Mouse (Mus musculus) lung, embryonic 15.5 days (tissue): ENCODE measurements at regions not wholly inside any gene's neighbourhood (a gene's known extent, or its start where the extent isn't known, plus 50 kb on each side); places are given as distances from the start of the nearest gene placed in this dataset.
"Not testable (repeated sequence)": the region's sequence is repeated elsewhere in the genome, so short reads cannot be mapped to it uniquely, and the experiment has no call there.

ENCODE experiments used
- ATAC-seq: fragments of 200-750 bp; cut with Nextera tagmentation; 2 replicates; pipeline ENCODE4 v1.8.0; 2017; ENCODE audit warnings: moderate number of reproducible peaks, borderline replicate concordance; ENCODE audit not compliant: low FRiP score, low TSS enrichment; ENCODE audit errors: extremely low read depth
- H3K27ac ChIP-seq: fragments of 300-500 bp; sonication (generic); 2 replicates; pipeline ENCODE4 v1.5.1; 2015; ENCODE audit warnings: moderate library complexity, mild to moderate bottlenecking, inconsistent platforms
- H3K27me3 ChIP-seq: fragments of 300-500 bp; sonication (generic); 2 replicates; pipeline ENCODE4 v1.6.1; 2015; ENCODE audit warnings: inconsistent platforms
- H3K36me3 ChIP-seq: fragments of 300-500 bp; sonication (generic); 2 replicates; pipeline ENCODE4 v1.6.1; 2015; ENCODE audit warnings: inconsistent platforms
- H3K4me1 ChIP-seq: fragments of 300-500 bp; sonication (generic); 2 replicates; pipeline ENCODE4 v1.6.1; 2015; ENCODE audit warnings: inconsistent platforms
- H3K4me2 ChIP-seq: fragments of 300-500 bp; sonication (generic); 2 replicates; pipeline ENCODE4 v1.6.1; 2015; ENCODE audit warnings: inconsistent platforms, mild to moderate bottlenecking, moderate library complexity
- H3K4me3 ChIP-seq: fragments of 300-500 bp; sonication (generic); 2 replicates; pipeline ENCODE4 v1.5.1; 2015; ENCODE audit warnings: mild to moderate bottlenecking, inconsistent platforms
- H3K9ac ChIP-seq: fragments of 300-500 bp; sonication (generic); 2 replicates; pipeline ENCODE4 v1.6.1; 2015; ENCODE audit warnings: inconsistent platforms
- H3K9me3 ChIP-seq: fragments of 300-500 bp; sonication (generic); 2 replicates; pipeline ENCODE4 v1.6.1; 2016; ENCODE audit warnings: inconsistent platforms
- WGBS: fragments of 180-500 bp; shearing (Covaris S2); methylation state at CpG from one replicate; pipeline ENCODE4 v1.1.7; 2015; 5-methylcytosine and 5-hydroxymethylcytosine counted together

GRCm38 (mm10) chr9:15420677-15421076 is 63.1 kb upstream of the Cep295 start:
- H3K27me3 ChIP-seq: no peaks in the 10 kb centered on the region
- no peak overlapping the region for H3K27ac ChIP-seq
- H3K9ac ChIP-seq: no peak overlapping the region
- no peaks in the 10 kb centered on the region for H3K36me3 ChIP-seq
- 38% methylated on average over 4 of the region's 4 CpGs for WGBS
- no peaks in the 10 kb centered on the region for H3K9me3 ChIP-seq
- no peak for ATAC-seq
- H3K4me2 ChIP-seq: no peak overlapping the region
- H3K4me1 ChIP-seq: no peaks in the 10 kb centered on the region
- no peak overlapping the region for H3K4me3 ChIP-seq

GRCm38 (mm10) chr9:15421864-15422263 is 64.3 kb upstream of the Cep295 start:
- WGBS: 62% methylated on average over 10 of the region's 10 CpGs

GRCm38 (mm10) chr9:15434279-15434678 is 59.0 kb upstream of the Smco4 start:
- ATAC-seq, H3K9me3 ChIP-seq, H3K36me3 ChIP-seq, H3K27ac ChIP-seq, H3K4me1 ChIP-seq, H3K27me3 ChIP-seq, H3K9ac ChIP-seq, H3K4me2 ChIP-seq, H3K4me3 ChIP-seq: not testable (repeated sequence)
- 69% methylated on average over 11 of the region's 11 CpGs for WGBS

More at GRCm38 (mm10) chr9:15421864-15422263, 64.3 kb upstream of the Cep295 start:
- Histone ChIP-seq H3K9ac (no peak overlapping the region), H3K27me3 (no peaks in the 10 kb centered on the region), H3K36me3 (no peaks in the 10 kb centered on the region), H3K4me1 (no peaks in the 10 kb centered on the region), H3K4me2 (no peak overlapping the region), H3K4me3 (no peak overlapping the region), H3K9me3 (no peaks in the 10 kb centered on the region), H3K27ac (no peak overlapping the region)
- no peak for ATAC-seq

- WGBS: 49% methylated on average over 4 of the region's 4 CpGs
- Histone ChIP-seq H3K9ac (no peak overlapping the region), H3K27me3 (no peaks in the 10 kb centered on the region), H3K4me3 (no peak overlapping the region), H3K27ac (no peak overlapping the region), H3K4me1 (no peaks in the 10 kb centered on the region), H3K9me3 (no peaks in the 10 kb centered on the region), H3K36me3 (no peaks in the 10 kb centered on the region), H3K4me2 (no peak overlapping the region)
- ATAC-seq: 0 out of 2 replicates have a peak, but pooled peaks have one; percentile 46
These were observed 53.8 kb upstream of the Smco4 start for GRCm38 (mm10) chr9:15439319-15439980.

- no peaks in the 10 kb centered on the region for H3K36me3 ChIP-seq
- no peaks in the 10 kb centered on the region for H3K27me3 ChIP-seq
- no peak overlapping the region for H3K4me3 ChIP-seq
- H3K4me2 ChIP-seq: no peak overlapping the region
- no peak overlapping the region for H3K27ac ChIP-seq
- 84% methylated on average over 4 of the region's 4 CpGs for WGBS
- H3K9me3 ChIP-seq: no peaks in the 10 kb centered on the region
- no peaks in the 10 kb centered on the region for H3K4me1 ChIP-seq
- no peak for ATAC-seq
- H3K9ac ChIP-seq: no peak overlapping the region
These were observed 51.1 kb upstream of the Smco4 start for GRCm38 (mm10) chr9:15442131-15442530.
